Mouse (Mus musculus): ENCODE results near the gene Osbpl8.
A peak's percentile ranks its signal among the peaks of the same experiment; 100 is the strongest.

Osbpl8 gene

DNA sequence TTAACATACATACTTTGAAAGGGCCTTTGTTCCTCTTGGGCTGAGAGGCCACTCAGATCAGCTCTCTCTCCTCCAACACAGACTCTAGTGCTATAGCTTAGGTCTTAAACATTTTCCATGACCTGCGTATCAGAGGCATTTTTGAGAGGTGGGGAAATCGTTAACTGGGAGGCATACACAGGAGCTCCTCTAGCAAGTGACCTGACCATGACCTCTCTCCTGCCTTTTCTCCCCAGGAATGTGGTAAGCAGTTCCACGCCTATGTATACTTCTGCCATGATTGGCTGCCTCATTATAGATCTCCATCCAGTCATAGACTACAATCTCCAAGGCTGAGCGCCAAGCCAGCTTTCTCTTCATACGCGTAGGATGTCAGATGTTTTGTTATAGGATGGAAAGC lies 148.7 kb downstream of the Osbpl8 start:
- DNase-seq (ENCODE audit: low spot score in 2 of 2), result no peak

GRCm38 (mm10) chr10:111314636-111315395 lies 150.3 kb downstream of the Osbpl8 start:
- no peak for DNase-seq (ENCODE audit: low spot score in 2 of 2)

DNA sequence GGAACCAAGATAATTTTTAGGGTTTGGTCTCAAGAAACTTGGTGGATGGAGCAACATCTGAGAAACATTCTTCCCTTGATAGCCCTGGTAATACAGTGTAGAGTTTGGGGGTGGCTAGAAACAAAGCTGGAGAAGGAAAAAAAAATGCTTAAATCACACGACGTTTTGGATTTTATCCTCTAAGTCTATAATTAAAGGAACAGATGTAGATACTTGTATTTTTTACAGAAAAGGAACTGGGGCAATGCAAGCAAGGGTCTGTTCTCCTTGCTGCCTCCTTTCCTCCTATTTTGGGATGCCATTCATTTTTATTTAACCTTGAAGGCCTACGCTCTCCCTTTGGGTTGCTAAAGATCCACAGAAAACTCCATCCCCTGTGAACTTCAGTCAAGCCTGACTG lies 151.4 kb downstream of the Osbpl8 start:
- no peak for DNase-seq (ENCODE audit: low spot score in 2 of 2)

- no peak for DNase-seq (ENCODE audit: low spot score in 2 of 2)
These were observed 153.5 kb downstream of the Osbpl8 start for GRCm38 (mm10) chr10:111318021-111318420.

DNA sequence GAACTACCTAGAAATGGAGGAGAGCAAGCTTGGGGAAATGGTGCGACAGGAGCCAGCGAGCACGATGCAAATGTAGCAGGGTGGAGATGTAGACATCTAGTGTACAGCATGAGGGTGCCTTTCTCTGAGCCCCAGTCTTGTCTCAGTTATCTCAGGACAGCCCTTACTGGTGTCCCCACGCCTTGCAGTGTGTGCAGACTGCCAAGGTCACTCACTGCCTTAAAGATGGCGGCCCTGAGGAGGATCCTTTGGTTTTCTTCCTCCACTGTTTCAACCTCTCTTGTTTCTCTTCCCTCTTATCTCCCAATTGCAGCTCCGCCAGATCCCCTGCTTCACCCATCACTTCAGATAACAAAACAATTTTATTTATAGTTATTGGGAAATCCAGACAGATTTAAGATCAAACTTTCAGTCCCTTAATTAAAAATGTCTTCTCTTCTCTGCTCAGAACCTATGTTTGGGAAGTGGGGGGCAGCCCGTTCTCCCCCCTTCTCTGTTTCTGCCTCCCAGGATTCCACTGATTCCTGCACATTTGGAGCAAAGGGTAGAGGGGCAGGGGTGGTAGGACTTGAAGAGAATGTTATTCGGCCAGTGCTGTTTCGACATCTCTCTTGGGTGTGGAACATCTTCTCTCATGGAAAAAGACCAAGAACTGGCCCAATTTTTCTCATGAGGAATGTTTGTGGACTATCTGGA lies 154.4 kb downstream of the Osbpl8 start:
- DNase-seq (ENCODE audit: low spot score in 2 of 2), result no peak

DNA sequence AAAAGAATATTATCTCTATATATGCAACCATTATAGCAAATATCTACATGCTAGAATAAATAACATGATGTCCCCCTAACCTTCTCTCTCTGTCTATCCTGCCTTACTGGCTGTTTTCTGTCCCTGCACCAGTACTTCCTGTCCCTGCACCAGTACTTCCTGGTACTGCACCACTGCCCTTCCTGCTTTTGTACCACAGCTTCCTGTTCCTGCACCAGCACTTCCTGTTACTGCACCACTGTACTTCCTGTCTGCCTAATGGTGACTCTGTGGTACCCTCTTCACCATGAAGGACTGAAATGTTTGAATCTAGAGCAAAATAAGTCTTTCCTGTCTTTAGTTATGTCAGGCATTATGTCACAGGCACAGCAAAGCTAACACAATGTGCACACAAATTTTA lies 156.0 kb downstream of the Osbpl8 start:
- DNase-seq (ENCODE audit: low spot score in 2 of 2), result no peak

DNA sequence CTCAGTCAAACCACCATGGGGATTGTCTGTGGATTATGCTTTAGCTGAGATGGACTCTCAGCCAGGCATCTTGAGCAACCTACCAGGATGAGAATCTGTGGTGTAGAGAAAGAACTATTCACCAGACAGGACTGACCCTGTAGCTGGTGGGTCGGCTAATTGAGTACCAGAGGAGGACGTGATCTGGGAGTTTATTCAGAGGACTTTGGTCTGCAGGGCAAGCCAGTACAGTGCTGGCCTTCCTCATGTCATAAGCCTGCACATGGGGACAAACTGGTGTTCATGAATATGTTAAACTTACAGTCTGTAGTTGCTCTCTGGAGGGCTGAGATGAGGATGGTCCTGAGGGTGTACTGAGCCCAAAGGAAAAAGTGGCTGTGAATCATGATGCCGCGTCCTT lies 163.4 kb downstream of the Osbpl8 start:
- DNase-seq (ENCODE audit: low spot score in 2 of 2), result no peak

GRCm38 (mm10) chr10:111329326-111329725 lies 164.8 kb downstream of the Osbpl8 start:
- DNase-seq (ENCODE audit: low spot score in 2 of 2), result peak in 1 of 2 experiments; percentile 12

- DNase-seq (ENCODE audit: low spot score in 2 of 2), result no peak
These were observed 170.3 kb downstream of the Osbpl8 start for GRCm38 (mm10) chr10:111334902-111335301.

DNA sequence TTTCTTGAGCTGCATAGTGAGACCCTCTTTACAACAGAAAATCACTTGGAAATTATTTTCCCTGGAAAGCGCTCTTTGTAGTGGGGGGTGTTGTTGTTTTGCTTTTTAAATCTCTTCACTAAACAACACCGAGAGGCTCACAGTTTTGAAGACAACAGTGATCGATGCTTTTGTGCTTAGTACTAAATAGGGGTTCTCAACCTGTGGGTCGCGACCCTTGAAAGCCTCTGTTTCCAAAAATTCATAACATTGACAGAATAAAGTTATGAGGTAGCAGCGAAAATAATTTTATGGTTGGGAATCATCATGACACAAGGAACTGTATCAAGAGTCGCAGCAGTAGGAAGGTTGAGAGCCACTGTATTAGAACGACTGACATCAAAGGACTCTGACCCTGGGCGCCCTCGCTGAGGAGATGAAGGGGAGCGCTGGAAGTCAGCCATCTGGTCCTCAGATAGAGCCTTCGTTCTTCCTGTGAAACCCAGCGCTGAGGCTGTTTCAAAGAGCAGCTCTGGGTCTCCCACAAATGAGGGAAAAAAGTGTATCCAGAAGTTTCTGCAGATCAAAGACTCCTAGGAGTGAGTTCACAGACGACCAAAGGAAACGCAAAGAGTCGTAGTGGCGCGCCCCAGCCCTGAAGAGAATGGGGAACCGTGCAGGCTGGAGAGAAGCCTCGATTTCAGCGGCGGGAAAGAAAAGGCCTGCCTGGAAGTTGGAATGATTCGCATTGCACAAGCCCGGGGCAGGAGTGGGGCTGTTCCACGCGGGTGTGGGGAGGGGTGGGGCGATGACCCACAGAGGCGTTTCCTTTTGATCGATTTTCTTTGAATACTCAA lies 171.2 kb downstream of the Osbpl8 start:
- no peak for DNase-seq (ENCODE audit: low spot score in 2 of 2)

DNA sequence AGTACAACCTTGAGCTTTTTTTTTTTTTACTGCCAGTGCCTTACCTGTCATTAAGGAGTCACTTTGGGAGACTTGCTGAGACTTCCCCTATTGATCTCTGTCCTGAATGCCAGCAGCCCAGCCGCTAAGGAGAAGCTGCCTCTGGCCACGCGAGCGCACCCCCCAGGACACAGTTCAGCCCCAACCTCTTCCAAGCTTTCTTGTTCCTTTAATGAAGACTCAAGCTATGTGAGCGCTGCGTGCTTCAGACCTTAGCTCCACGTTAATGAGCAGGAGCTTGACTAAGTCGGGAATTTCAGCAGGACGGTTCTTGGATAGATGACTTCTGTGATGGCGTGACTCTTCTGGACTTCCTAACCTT lies 171.8 kb downstream of the Osbpl8 start:
- no peak for DNase-seq (ENCODE audit: low spot score in 2 of 2)

DNA sequence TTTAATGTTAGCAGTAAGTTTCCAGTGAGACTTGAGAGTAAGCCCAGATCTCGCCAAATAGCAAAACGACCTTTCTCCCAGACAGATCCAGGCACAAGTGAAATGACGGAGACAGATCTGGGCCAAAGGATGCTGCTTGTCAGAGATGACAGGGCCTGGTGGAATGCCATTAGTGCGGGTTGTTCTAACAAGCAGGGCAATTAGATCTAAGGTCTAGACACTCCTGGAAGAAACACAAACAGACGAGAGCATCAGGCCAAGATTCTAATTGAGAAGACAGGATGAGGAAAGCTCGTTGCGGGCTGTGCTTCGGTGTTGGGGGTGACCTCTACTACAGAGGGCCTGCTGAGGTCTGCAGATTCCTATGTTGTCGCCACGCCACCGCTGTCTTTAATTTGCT lies 174.7 kb downstream of the Osbpl8 start:
- DNase-seq (ENCODE audit: low spot score in 2 of 2), result no peak

- no peak for DNase-seq (ENCODE audit: low spot score in 2 of 2)
These were observed 177.2 kb downstream of the Osbpl8 start for GRCm38 (mm10) chr10:111341761-111342160.

GRCm38 (mm10) chr10:111343555-111343954 lies 179.0 kb downstream of the Osbpl8 start:
- DNase-seq (ENCODE audit: low spot score in 2 of 2), result no peak

Data from spleen, postnatal 36 days (tissue).